Mouse (Mus musculus): Measurements from ENCODE around the gene Ifna5. TPM values are rescaled to one million over a fixed set of nuclear protein-coding genes. Genes with fewer than 3 reads are reported as not detected.

Ifna5 gene
- polyA plus RNA-seq, 1 experiment from 2014 or later: not detected

DNA sequence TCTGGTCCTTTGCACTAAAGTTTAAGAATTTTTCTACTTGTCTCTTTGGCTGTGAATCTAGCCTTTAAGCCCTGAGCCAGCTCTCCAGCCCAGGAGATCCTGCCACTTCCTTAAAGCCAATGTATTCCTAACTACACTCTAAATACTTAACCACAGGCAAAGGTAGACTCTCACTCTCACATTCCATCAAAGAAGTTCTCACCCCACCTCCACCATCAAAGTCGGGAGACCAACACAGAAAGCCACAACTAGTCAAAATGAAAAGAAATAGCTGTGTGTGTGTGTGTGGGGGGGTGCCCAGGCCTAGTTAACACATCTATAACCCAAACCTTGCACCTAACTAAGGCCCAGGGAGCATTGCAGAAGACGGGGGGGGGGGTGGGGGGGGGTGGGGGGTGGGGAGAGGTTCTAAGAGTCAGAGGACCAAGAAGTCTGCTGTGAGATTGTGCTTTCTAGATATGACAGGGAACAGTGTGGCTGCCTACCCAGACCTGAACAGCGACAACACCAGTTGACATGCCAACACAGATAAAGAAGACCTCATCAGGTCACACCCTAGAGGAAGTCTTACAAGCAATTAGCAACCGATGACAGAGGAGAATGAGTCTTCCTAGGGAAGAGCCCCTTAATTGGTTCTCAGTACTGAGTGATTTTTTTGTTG, 40.2 kb downstream of the Ifna5 start:
- Histone ChIP-seq H3K9me3 (ENCODE audit: control insufficient read depth, low read length) (no peaks in the 10 kb centered on the region), H3K4me1 (replicated peaks; ENCODE audit: control insufficient read depth, insufficient read depth, low read length) (no peaks in the 10 kb centered on the region), H3K4me3 (ENCODE audit: low read length) (no peak overlapping the region), H3K9ac (ENCODE audit: low read length) (no peak overlapping the region), H3K27ac (ENCODE audit: low read length) (no peak overlapping the region), H3K4me2 (ENCODE audit: low read depth, low read length) (no peak overlapping the region), H3K36me3 (ENCODE audit: control insufficient read depth, insufficient read depth, low read length) (no peaks in the 10 kb centered on the region), H3K27me3 (ENCODE audit: control insufficient read depth, insufficient read depth, low read depth, low read length) (no peaks in the 10 kb centered on the region; the same call in 1 of the 2 replicates)
- no peak for ATAC-seq (ENCODE audit: low read depth)
- 52% methylated on average over 3 of the region's 4 CpGs for WGBS

DNA sequence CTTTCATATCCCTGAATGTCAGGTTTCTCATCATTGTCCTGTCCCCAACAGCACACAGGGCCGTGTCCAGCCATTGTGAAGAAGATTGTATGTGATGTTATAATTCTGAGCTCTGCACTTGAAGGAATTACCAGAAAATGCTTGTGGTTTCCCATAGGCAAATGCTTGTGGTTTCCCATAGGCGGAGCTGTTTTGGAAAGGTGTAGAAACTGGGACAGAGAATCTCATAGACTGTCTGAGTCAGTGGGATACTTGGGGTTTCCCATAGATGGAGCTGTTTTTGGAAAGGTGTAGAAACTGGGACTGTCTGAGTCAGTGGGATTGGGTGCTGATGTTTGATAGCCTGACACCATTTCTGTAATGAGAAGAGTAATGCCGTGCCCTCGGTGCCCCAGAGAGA, 41.2 kb downstream of the Ifna5 start:
- 80% methylated on average over 4 of the region's 4 CpGs for WGBS

GRCm38 (mm10) chr4:88878246-88878645, 42.9 kb downstream of the Ifna5 start:
- Histone ChIP-seq H3K9ac (ENCODE audit: low read length) (no peak overlapping the region), H3K4me3 (ENCODE audit: low read length) (no peak overlapping the region), H3K27ac (ENCODE audit: low read length) (no peak overlapping the region), H3K36me3 (ENCODE audit: control insufficient read depth, insufficient read depth, low read length) (no peaks in the 10 kb centered on the region), H3K4me1 (replicated peaks; ENCODE audit: control insufficient read depth, insufficient read depth, low read length) (no peaks in the 10 kb centered on the region), H3K27me3 (ENCODE audit: control insufficient read depth, insufficient read depth, low read depth, low read length) (no peaks in the 10 kb centered on the region), H3K4me2 (ENCODE audit: low read depth, low read length) (no peak overlapping the region), H3K9me3 (ENCODE audit: control insufficient read depth, low read length) (no peaks in the 10 kb centered on the region)
- no peak for ATAC-seq (ENCODE audit: low read depth)
- 37% methylated on average over 10 of the region's 10 CpGs for WGBS

More for the DNA sequence above, 41.2 kb downstream of the Ifna5 start:
- Histone ChIP-seq H3K9ac (ENCODE audit: low read length) (no peak overlapping the region), H3K36me3 (ENCODE audit: control insufficient read depth, insufficient read depth, low read length) (no peaks in the 10 kb centered on the region), H3K4me3 (ENCODE audit: low read length) (no peak overlapping the region), H3K4me1 (replicated peaks; ENCODE audit: control insufficient read depth, insufficient read depth, low read length) (no peaks in the 10 kb centered on the region), H3K9me3 (ENCODE audit: control insufficient read depth, low read length) (no peaks in the 10 kb centered on the region), H3K27me3 (ENCODE audit: control insufficient read depth, insufficient read depth, low read depth, low read length) (no peaks in the 10 kb centered on the region; the same call in 1 of the 2 replicates), H3K4me2 (ENCODE audit: low read depth, low read length) (no peak overlapping the region), H3K27ac (ENCODE audit: low read length) (no peak overlapping the region)
- no peak for ATAC-seq (ENCODE audit: low read depth)

DNA sequence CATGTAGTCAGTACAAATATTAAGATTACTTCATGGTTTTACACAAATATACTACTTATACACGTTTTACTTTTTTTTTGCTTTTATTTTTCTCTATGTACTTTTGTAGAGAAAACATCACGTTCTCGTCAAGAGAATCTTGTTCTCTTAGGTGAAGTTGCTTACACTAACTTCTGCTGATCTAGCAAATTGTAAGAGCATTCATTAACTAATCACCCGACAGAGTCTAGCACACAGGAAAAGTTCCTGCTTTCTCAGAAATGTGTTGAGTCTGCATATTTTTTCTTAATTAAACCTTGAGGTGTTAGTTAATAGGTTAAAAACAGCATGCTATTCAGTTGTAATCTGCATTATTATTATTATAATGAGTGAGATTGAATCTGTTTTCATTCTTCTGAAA, 43.4 kb downstream of the Ifna5 start:
- H3K27me3 ChIP-seq (ENCODE audit: control insufficient read depth, insufficient read depth, low read depth, low read length): no peaks in the 10 kb centered on the region
- no peak overlapping the region for H3K9ac ChIP-seq (ENCODE audit: low read length)
- WGBS: 60% methylated on average over 4 of the region's 4 CpGs
- H3K9me3 ChIP-seq (ENCODE audit: control insufficient read depth, low read length): no peaks in the 10 kb centered on the region
- ATAC-seq (ENCODE audit: low read depth): no peak
- H3K36me3 ChIP-seq (ENCODE audit: control insufficient read depth, insufficient read depth, low read length): no peaks in the 10 kb centered on the region
- no peaks in the 10 kb centered on the region for H3K4me1 ChIP-seq (replicated peaks; ENCODE audit: control insufficient read depth, insufficient read depth, low read length)
- no peak overlapping the region for H3K27ac ChIP-seq (ENCODE audit: low read length)
- H3K4me2 ChIP-seq (ENCODE audit: low read depth, low read length): no peak overlapping the region
- no peak overlapping the region for H3K4me3 ChIP-seq (ENCODE audit: low read length)

GRCm38 (mm10) chr4:88880101-88880500, 44.8 kb downstream of the Ifna5 start, which contains the start of gene Ifne:
Gene Ifne, minus strand, starts transcription at chr4:88880201.
- H3K9ac ChIP-seq (ENCODE audit: low read length): no peak within 1 kb of the TSS
- ATAC-seq (ENCODE audit: low read depth): no peak
- H3K36me3 ChIP-seq (ENCODE audit: control insufficient read depth, insufficient read depth, low read length): no peaks in the 10 kb centered on the region
- H3K4me3 ChIP-seq (ENCODE audit: low read length): no peak within 1 kb of the TSS
- H3K27me3 ChIP-seq (ENCODE audit: control insufficient read depth, insufficient read depth, low read depth, low read length): no peaks in the 10 kb centered on the region
- no peaks in the 10 kb centered on the region for H3K4me1 ChIP-seq (replicated peaks; ENCODE audit: control insufficient read depth, insufficient read depth, low read length)
- no peaks in the 10 kb centered on the region for H3K9me3 ChIP-seq (ENCODE audit: control insufficient read depth, low read length)
- WGBS: 82% methylated on average over 8 of the region's 8 CpGs
- H3K4me2 ChIP-seq (ENCODE audit: low read depth, low read length): no peak within 1 kb of the TSS
- no peak within 1 kb of the TSS for H3K27ac ChIP-seq (ENCODE audit: low read length)

Other genes with a start within 250 kb of the Ifna5 start
- gene Ifna9, start 243.1 kb upstream of the Ifna5 start, polyA plus RNA-seq (2015; fragmentation: Nextera tagmentation; extraction: Ambion mirVana): not detected in 2 replicates
- not detected in 2 replicates for gene Ifna12, start 232.1 kb upstream of the Ifna5 start, polyA plus RNA-seq (2015; fragmentation: Nextera tagmentation; extraction: Ambion mirVana)
- gene C87499, start 201.1 kb upstream of the Ifna5 start, polyA plus RNA-seq (2015; fragmentation: Nextera tagmentation; extraction: Ambion mirVana): not detected in 2 replicates
- not detected in 2 replicates for gene Ifna13, start 191.1 kb upstream of the Ifna5 start, polyA plus RNA-seq (2015; fragmentation: Nextera tagmentation; extraction: Ambion mirVana)
- gene Ifna16, start 158.6 kb upstream of the Ifna5 start, polyA plus RNA-seq (2015; fragmentation: Nextera tagmentation; extraction: Ambion mirVana): not detected in 2 replicates
- not detected in 2 replicates for gene Ifna2, start 151.6 kb upstream of the Ifna5 start, polyA plus RNA-seq (2015; fragmentation: Nextera tagmentation; extraction: Ambion mirVana)
- gene Ifnab, start 144.2 kb upstream of the Ifna5 start, polyA plus RNA-seq (2015; fragmentation: Nextera tagmentation; extraction: Ambion mirVana): not detected in 2 replicates
- gene Gm26566, start 113.7 kb upstream of the Ifna5 start, polyA plus RNA-seq (2015; fragmentation: Nextera tagmentation; extraction: Ambion mirVana): 0.82 and 1.2 TPM in 2 replicates
- 88.1 and 91.8 TPM in 2 replicates for gene Klhl9, start 113.1 kb upstream of the Ifna5 start, polyA plus RNA-seq (2015; fragmentation: Nextera tagmentation; extraction: Ambion mirVana)
- gene Gm13271, start 80.7 kb upstream of the Ifna5 start, polyA plus RNA-seq (2015; fragmentation: Nextera tagmentation; extraction: Ambion mirVana): not detected in 2 replicates
- 0.31 TPM in 1 of 2 replicates, not detected in the other for gene Gm13283, start 75.4 kb upstream of the Ifna5 start, polyA plus RNA-seq (2015; fragmentation: Nextera tagmentation; extraction: Ambion mirVana)
- gene Gm13290, start 61.7 kb upstream of the Ifna5 start, polyA plus RNA-seq (2015; fragmentation: Nextera tagmentation; extraction: Ambion mirVana): 0.38 and 0.49 TPM in 2 replicates
- gene Gm13289, start 58.6 kb upstream of the Ifna5 start, polyA plus RNA-seq (2015; fragmentation: Nextera tagmentation; extraction: Ambion mirVana): not detected in 2 replicates
- gene Gm13272, start 55.7 kb upstream of the Ifna5 start, polyA plus RNA-seq (2015; fragmentation: Nextera tagmentation; extraction: Ambion mirVana): not detected in 2 replicates
- 0.34 TPM in 1 of 2 replicates, not detected in the other for gene Ifnz, start 53.4 kb upstream of the Ifna5 start, polyA plus RNA-seq (2015; fragmentation: Nextera tagmentation; extraction: Ambion mirVana)
- 0.36 and 1.2 TPM in 2 replicates for gene Gm13276, start 49.8 kb upstream of the Ifna5 start, polyA plus RNA-seq (2015; fragmentation: Nextera tagmentation; extraction: Ambion mirVana)
- gene Gm13277, start 46.9 kb upstream of the Ifna5 start, polyA plus RNA-seq (2015; fragmentation: Nextera tagmentation; extraction: Ambion mirVana): not detected in 2 replicates
- not detected in 2 replicates for gene Gm13278, start 44.0 kb upstream of the Ifna5 start, polyA plus RNA-seq (2015; fragmentation: Nextera tagmentation; extraction: Ambion mirVana)
- gene Gm13275, start 41.0 kb upstream of the Ifna5 start, polyA plus RNA-seq (2015; fragmentation: Nextera tagmentation; extraction: Ambion mirVana): not detected in 2 replicates
- gene Gm13279, start 38.1 kb upstream of the Ifna5 start, polyA plus RNA-seq (2015; fragmentation: Nextera tagmentation; extraction: Ambion mirVana): not detected in 2 replicates
- 1.5 and 1.8 TPM in 2 replicates for gene Gm13285, start 35.9 kb upstream of the Ifna5 start, polyA plus RNA-seq (2015; fragmentation: Nextera tagmentation; extraction: Ambion mirVana)
- gene Gm13287, start 32.3 kb upstream of the Ifna5 start, polyA plus RNA-seq (2015; fragmentation: Nextera tagmentation; extraction: Ambion mirVana): not detected in 2 replicates
- not detected in 2 replicates for gene Gm13288, start 30.0 kb upstream of the Ifna5 start, polyA plus RNA-seq (2015; fragmentation: Nextera tagmentation; extraction: Ambion mirVana)
- gene Ifna7, start 19.3 kb upstream of the Ifna5 start, polyA plus RNA-seq (2015; fragmentation: Nextera tagmentation; extraction: Ambion mirVana): not detected in 2 replicates
- not detected in 2 replicates for gene Ifna11, start 15.6 kb upstream of the Ifna5 start, polyA plus RNA-seq (2015; fragmentation: Nextera tagmentation; extraction: Ambion mirVana)
- not detected in 2 replicates for gene Ifna6, start 8.1 kb upstream of the Ifna5 start, polyA plus RNA-seq (2015; fragmentation: Nextera tagmentation; extraction: Ambion mirVana)
- not detected in 2 replicates for gene Ifna4, start 6.3 kb downstream of the Ifna5 start, polyA plus RNA-seq (2015; fragmentation: Nextera tagmentation; extraction: Ambion mirVana)
- not detected in 2 replicates for gene Ifna1, start 14.6 kb downstream of the Ifna5 start, polyA plus RNA-seq (2015; fragmentation: Nextera tagmentation; extraction: Ambion mirVana)
- not detected in 2 replicates for gene Ifne, start 44.7 kb downstream of the Ifna5 start, polyA plus RNA-seq (2015; fragmentation: Nextera tagmentation; extraction: Ambion mirVana)

Data from lung, embryonic 16.5 days (tissue).